Mouse (Mus musculus) heart, postnatal 10 days (tissue): Measurements from ENCODE around the gene Herc2. TPM values are rescaled to one million over a fixed set of nuclear protein-coding genes. Genes with fewer than 3 reads are reported as not detected.

Experiments used
- DNase-seq, 2 experiments: peaks; one replicate each; pipeline ENCODE4 v3.0.0; 2021
- intact Hi-C: fragments of 180-260 bp; cut with DNase I; formaldehyde crosslinking; loops from one replicate; pipeline ENCODE4 v1.15.1; 2025
- total RNA-seq, 2 experiments: library from RNA; stranded (reverse); gene quantifications; 2 replicates each; pipeline ENCODE4 v1.2.3; 2021

The Herc2 gene
- total RNA-seq, 2 experiments from 2014 or later = 44.4 to 50.2 TPM

GRCm38 (mm10) chr7:56064876-56065275 is 14.9 kb downstream of the Herc2 start:
- intact Hi-C loops = no loop called here
- DNase-seq = no peak

- intact Hi-C loops = no loop called here
- no peak for DNase-seq
Measured at GRCm38 (mm10) chr7:56066136-56066535, 16.1 kb downstream of the Herc2 start.

- no peak for DNase-seq
- intact Hi-C loops = no loop called here
Measured at GRCm38 (mm10) chr7:56066634-56067033, 16.6 kb downstream of the Herc2 start.

- intact Hi-C loops = no loop called here
- DNase-seq = no peak
Measured at GRCm38 (mm10) chr7:56071724-56072123, 21.7 kb downstream of the Herc2 start.

- intact Hi-C loops = no loop called here
- DNase-seq = no peak
Measured at GRCm38 (mm10) chr7:56083034-56083433, 33.0 kb downstream of the Herc2 start.

GRCm38 (mm10) chr7:56089097-56089496 is 39.1 kb downstream of the Herc2 start:
- no peak for DNase-seq
- intact Hi-C loops = no loop called here

- intact Hi-C loops = no loop called here
- no peak for DNase-seq
Measured at GRCm38 (mm10) chr7:56091445-56091844, 41.4 kb downstream of the Herc2 start.

- DNase-seq = peak in 1 of 2 experiments; percentile 5
- intact Hi-C loops = no loop called here
Measured at GRCm38 (mm10) chr7:56102293-56102847, 52.4 kb downstream of the Herc2 start.

GRCm38 (mm10) chr7:56112999-56113398 is 63.0 kb downstream of the Herc2 start:
- DNase-seq = no peak
- intact Hi-C loops = no loop called here

- no peak for DNase-seq
- intact Hi-C loops = no loop called here
Measured at GRCm38 (mm10) chr7:56114148-56114547, 64.2 kb downstream of the Herc2 start.

GRCm38 (mm10) chr7:56120968-56121367 is 71.0 kb downstream of the Herc2 start:
- intact Hi-C loops = no loop called here
- DNase-seq = no peak

GRCm38 (mm10) chr7:56121425-56121824 is 71.4 kb downstream of the Herc2 start:
- no peak for DNase-seq
- intact Hi-C loops = no loop called here

- intact Hi-C loops = no loop called here
- no peak for DNase-seq
Measured at GRCm38 (mm10) chr7:56128080-56128479, 78.1 kb downstream of the Herc2 start.

- intact Hi-C loops = no loop called here
- DNase-seq = no peak
Measured at GRCm38 (mm10) chr7:56129577-56129976, 79.6 kb downstream of the Herc2 start.

GRCm38 (mm10) chr7:56131548-56131947 is 81.6 kb downstream of the Herc2 start:
- intact Hi-C loops = no loop called here
- DNase-seq = no peak

GRCm38 (mm10) chr7:56138706-56139105 is 88.7 kb downstream of the Herc2 start:
- intact Hi-C loops = no loop called here

GRCm38 (mm10) chr7:56146424-56146823 is 96.4 kb downstream of the Herc2 start:
- intact Hi-C loops = no loop called here
- no peak for DNase-seq

More at GRCm38 (mm10) chr7:56138706-56139105, 88.7 kb downstream of the Herc2 start:
- no peak for DNase-seq

GRCm38 (mm10) chr7:56148925-56149324 is 98.9 kb downstream of the Herc2 start:
- DNase-seq = no peak
- intact Hi-C loops = no loop called here

- intact Hi-C loops = no loop called here
- DNase-seq = no peak
Measured at GRCm38 (mm10) chr7:56151885-56152676, 102.1 kb downstream of the Herc2 start.

- no peak for DNase-seq
- intact Hi-C loops = no loop called here
Measured at GRCm38 (mm10) chr7:56153161-56153560, 103.2 kb downstream of the Herc2 start.

GRCm38 (mm10) chr7:56153625-56154024 is 103.6 kb downstream of the Herc2 start:
- intact Hi-C loops = no loop called here
- no peak for DNase-seq

GRCm38 (mm10) chr7:56163316-56163715 is 113.3 kb downstream of the Herc2 start:
- intact Hi-C loops = no loop called here
- DNase-seq = no peak
